Mouse (Mus musculus): ENCODE measurements around the gene Gja3.
"Not testable (repeated sequence)": the region's sequence is repeated elsewhere in the genome, so short reads cannot be mapped to it uniquely, and the experiment has no call there.

The Gja3 gene

DNA sequence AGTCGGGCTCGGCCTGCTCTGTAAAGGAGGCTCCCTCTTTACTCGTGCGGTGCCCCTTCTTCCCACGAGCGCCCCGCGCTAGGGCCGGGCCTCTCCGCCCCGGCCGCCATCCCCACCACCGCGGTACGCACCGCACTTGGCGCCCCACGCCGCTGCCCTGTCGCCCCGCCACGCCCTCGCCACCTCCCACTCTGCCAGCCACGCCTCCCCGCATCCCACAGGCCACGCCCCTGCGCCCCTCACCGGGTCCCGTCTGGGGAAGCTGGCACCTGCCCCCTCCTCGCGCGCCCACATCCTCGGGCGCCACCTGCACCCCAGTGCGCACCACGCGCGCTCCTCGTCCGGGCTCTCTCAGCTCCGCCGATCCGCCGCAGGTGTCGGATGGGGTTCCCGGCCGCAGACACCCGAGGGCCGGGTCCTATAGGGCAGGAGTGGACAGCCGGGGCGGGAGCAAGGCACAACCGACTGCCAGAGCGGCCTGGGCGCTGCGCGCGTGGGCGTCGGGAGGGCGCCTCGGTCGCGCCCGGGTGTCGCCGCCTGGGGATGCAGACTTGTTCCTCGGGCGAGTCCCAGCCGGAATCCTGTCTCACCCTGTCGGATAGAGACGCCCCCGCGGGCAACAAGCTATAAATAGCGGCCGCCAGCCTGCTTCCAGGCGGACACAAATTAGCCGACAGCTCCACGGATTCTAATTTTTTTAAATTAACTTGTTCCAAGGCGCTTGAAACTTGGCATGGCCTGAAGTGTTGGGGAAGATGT lies at the start of gene Gja3:
Gene Gja3, minus strand, starts transcription at position 538 of the 759 bp plus-strand sequence.
- CTCF ChIA-PET = no interaction called here

DNA sequence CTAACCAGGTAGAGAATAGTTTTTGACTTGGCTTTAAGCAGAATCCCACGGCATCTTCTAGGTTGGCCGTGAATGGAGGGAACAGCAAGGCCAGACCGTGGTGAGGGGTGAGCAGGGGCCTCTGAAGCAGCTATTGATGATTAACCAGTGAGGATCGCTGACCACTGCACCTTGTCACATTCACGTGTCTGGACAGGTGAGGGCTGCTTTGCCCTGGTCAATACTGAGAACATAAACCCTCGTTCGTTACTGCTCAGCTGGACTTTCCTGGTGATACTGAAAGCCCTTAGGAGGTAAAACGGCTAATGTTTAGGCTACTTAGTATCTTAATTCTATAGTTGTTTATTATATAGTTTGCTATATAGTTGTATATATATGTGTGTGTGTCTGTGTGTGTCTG lies 49.2 kb upstream of the Gja3 start:
- CTCF ChIA-PET = interaction anchor here (0.7 kb wide), 1 partner anchor 8 kb away, joined by 3 read pairs; the partner anchor contains the start of gene Gm4491

DNA sequence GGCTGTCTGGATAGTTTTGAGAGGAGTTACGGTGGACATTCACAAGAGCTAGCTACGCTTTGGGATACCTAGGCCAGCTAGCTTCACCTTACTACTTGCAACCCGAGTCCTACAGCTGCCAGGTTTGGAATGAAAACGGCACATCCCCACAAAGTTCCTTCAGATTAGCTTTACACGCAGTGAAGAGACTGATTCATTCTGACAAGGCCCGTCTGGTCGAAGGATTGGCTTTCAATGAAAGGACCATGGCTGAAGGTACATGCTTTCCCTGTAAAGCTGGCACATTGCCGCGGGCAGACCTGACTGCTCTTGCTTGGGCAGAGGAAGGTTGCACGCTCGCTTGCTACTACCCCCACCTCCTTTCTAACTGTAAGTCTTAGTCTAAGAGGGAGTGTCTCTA lies 47.8 kb upstream of the Gja3 start:
- CTCF ChIA-PET = interaction anchor here (0.5 kb wide), 1 partner anchor 352 kb away, joined by 3 read pairs; no protein-coding TSS in a partner anchor

DNA sequence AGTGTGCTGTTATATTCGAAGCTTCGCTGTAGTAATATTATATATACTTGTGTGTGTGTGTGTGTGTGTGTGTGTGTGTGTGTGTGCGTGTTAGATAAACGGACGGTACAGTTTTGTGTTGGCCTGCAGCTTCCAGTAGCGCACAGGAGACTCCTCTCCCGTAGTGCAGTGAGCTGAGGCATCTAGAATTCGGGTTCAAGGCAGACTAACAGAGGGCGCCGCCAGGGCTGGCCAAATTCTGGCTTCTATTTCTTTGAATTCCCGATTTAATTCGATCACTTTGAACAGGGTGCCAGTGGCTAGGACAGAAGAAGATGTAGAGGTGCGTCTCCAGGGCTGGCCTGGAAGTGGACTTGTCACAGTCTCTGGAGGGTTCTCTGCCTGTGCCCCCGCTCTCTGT lies 47.2 kb upstream of the Gja3 start:
- CTCF ChIA-PET = no interaction called here

DNA sequence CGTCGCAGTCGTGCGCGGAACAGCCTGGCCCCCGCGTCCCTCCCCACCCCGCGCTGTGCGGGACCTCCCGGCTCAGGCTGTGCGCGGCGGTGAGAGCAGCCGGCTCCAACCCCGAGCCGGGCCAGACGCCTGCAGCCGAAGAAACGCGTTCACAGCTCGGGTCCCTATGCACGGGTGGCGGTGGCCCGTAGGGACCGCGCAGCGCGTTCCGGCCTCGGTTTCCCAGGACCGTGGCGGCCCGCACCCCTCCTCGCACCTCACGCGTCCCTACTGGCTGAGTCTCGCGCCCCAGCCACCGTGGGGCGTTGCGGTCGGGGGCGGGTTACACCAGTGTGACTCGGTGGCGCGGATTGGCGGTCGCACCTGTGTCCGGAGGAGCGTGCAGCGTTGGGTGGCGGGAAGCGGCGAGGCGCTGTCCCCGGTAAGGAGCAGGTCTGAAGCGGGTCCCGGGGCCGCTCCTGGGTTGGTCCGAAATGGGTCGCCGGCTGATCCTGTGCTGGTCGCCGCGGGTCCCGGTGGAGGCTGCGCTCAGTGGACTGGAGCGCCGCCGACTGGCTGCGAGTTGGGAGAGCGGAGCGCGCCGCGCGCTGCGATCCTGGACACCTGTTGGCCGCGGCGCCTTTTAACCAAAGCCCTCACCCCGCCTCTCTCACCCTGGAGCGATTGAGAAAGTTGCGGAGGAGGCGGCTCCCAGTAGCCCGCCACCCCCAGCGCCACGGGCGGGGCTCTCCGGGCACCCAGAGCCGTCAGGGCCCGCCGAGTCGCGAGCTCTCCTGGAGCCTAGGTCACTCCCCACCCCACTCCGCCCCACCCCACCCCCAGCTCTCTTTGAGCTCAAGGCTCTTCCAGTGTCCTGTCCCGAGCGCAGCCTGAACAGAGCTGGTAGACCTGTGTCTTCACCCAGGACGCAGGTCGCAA lies 46.5 kb upstream of the Gja3 start, which contains the start of gene Gjb2:
Gene Gjb2, minus strand, starts transcription at position 597 of the 918 bp plus-strand sequence.
- CTCF ChIA-PET = no interaction called here

DNA sequence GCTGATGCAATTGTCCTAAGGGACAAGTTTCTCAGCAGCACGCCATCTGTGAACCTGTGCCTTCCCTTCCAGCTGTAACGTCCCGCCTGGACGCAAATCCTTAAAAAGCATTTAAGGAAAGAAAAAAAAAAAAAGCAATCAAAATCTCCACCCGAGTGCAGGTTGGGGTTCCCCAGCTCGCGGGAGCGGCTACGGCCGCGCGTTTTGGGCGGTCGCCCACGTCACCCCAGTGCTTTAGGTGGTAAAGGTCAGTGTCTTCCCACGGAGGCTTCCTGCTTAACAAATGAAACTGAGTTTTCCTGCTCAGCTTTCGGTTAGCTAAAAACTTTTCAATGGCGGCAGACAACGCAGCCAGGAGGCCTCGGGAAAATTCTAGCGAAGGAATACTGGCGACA lies 45.8 kb upstream of the Gja3 start:
- CTCF ChIA-PET = no interaction called here

DNA sequence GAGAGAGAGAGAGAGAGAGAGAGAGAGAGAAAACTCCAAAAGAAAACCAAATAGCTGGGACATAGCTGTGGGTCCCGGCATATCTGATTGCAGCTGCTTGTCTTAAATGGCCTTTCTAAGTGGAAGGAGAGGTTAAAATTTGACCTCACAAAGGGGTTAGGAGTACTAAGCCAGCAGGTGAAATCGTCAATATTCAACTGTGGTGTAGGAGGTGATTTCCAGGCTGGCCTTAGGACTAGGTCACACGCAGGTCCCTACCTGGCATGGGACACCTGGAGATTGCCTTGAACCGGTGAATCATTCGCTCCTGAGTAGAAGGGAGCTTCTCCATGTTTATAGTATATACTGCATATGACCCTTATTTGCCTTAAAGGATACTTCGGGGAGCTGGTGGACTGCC lies 45.2 kb upstream of the Gja3 start:
- CTCF ChIA-PET = no interaction called here

DNA sequence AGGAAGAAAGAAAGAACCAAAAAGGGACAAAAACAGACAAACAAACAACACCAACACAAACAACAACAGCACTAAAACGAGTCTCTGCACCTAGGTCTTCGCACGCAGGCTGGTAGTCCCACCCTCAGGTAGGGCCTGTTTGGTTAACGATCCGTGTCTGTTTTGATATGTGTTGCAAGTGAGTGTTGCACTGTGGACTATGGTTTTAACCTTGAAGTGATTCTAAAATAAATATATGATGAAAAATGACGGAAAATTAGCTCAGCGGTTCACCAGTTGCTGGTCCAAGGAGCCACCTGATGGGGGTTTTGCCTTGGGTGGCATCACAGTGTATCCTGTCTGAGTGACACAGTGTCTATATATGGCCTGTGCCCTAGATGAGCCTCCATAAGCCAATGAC lies 43.7 kb upstream of the Gja3 start:
- CTCF ChIA-PET = no interaction called here

DNA sequence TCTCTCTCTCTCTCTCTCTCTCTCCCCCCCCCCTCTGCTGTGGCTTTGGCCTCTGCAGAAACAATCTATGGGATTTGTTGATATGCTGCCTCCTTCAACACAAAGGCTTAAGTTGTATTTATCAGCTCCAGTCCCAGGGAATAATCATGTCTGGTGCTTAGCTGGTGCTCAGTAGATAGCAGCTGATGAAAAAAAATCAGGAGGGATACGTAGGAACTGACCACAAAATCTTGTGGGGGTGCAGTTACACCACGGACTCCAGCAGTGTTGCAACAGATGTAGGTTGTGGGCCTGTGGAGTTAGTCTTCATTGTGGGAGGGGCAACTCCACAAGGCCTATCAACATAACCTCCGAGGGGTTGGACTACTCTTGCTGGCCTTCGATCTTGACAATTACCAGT lies 38.0 kb upstream of the Gja3 start:
- CTCF ChIA-PET = no interaction called here

DNA sequence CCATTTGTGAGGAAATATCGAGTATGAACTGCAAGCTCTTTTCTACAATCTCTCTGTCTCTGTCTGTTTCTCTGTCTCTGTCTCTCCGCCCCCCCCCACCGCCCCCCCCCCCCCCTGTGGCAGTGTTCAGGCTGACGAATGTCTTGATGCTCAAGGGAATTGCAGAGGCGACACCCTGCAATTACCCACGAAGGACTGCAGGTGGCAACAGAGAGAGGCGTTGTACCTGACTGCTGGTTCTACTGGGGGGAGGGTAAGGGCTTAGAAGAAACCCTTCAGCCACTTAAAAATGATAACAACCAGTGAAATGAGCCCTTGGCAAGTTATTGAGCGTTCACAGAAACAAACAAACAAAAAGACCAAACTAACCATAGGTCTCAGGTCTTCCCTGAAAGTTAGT lies 35.1 kb upstream of the Gja3 start:
- CTCF ChIA-PET = no interaction called here

DNA sequence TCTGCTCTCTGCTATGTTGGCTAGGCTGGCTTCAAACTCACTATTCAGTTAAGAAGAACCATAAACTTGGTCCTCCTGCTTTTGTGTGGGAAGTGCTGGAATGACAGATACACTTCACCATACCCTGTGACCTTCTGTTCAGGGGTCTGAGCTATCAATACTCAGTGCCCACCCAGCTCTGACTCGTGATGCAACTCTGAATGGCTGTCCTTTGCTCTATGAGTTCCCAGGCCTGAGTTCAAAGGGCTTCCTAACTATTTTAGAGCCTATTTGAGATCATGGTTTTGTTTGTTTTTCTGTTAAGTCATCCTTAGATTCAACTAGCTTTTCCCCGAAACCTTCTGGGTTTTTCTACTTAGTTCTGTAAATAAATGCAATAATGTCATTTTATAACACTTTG lies 32.1 kb upstream of the Gja3 start:
- CTCF ChIA-PET = no interaction called here

DNA sequence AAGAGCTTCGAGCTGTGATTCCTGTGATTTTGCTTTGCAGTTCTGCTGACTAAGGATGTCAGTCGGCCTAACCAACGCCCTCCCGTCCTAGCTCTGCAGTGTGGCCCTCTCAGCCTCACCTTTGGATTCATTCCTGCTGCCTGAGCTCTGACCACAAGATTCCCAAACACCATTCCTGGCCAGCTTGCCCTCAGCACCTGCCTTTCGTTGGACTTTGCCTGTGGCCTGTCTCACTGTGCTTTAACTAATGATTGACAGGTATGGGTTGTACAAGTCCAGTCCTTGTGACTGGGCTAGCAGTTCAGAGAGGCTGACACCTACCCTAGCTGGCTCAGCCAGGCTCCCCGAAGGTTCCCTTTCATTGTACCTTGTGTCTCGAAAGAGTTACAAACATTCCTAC lies 31.2 kb upstream of the Gja3 start:
- CTCF ChIA-PET = no interaction called here

DNA sequence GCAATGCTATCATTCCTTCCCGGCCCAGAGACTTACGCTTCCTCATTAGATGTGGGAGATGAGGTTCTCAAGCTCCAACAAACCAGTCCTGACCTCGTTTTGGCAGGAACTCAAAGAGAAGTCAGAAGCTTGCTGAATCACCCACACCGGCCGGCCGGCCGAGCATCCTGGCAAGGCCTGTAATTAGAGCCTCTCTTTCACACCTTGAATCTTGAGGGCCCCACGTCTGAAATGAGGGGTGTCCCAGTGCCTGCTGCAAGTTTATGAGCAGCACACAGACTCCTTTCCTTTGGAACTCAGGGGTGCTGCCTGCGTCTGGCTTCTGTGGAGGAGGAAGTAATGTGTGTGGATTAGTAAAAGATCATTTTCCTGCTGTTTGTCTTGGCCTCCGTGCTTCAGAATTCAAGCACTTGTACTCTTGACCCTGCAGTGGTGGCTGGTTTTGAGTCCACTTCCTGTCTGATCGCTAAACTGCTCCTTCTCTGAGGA lies 26.3 kb upstream of the Gja3 start:
- CTCF ChIA-PET = no interaction called here

DNA sequence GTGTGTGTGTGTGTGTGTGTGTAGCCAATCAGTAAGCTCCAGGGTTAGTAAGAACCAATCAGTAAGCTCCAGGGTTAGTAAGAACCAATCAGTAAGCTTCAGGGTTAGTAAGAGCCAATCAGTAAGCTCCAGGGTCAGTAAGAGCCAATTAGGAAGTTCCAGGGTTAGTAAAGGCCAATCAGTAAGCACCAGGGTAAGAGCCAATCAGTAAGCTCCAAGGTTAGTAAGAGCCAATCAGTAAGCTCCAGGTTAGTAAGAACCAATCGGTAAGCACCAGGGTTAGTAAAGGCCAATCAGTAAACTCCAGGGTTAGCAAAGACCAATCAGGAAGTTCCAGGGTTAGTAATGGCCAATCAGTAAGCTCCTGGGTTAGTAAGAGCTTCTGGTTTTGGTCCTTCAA lies 25.0 kb upstream of the Gja3 start:
- CTCF ChIA-PET = no interaction called here

DNA sequence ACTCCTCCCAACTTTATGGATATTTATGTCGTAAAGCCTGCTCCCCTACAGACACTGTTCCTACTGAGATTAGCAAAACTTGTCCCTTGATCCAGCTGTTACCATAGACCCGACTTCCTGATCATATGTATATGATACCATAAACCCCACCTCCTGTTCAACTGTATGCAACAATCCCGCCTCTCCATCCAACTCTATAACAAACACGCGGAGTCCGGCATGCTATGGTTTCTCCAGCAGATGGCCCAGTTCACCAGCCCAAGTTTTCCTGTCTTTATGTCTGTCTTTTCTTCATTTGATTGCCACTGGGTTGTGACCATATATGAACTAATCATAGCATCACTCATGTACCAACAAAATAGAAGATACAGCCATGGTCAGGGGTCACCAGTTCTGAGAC lies 17.6 kb upstream of the Gja3 start:
- CTCF ChIA-PET = no interaction called here

DNA sequence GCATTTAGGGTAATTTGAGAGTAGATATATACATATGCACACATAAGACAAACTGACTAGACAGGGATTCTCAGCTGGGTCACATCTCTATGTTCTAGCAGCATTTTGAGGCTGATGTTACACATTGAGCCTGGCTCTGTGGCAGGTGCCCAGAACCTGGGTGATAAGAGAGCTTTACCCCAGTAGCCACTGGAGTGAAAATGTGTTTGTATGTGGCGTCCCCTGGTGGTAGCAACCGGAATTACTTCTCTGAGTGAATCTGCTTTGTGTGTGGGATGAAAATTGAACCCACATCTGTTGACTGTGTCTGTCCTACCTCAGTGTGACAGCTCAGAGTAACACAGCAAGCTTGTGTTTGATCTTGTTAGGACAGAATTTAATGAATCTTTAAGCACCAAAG lies 12.0 kb upstream of the Gja3 start:
- CTCF ChIA-PET = not testable (repeated sequence)

DNA sequence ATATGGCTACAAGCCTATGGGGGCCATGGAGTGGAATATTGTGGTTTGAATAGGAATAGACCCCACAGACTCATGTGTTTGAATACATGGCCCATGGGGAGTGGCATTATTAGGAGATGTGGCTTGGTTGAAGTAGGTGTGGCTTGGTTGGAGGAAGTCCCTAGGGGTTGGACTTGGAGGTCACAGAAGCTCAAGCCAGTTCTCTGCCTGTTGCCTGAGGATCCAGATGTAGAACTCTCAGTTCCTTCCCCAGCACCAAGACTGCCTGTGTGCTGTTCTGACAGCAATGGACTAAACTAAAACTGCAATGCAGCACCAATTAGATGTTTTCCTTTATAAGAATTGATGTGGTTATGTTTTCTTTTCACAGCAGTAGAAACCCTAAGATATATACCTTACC lies 8.2 kb upstream of the Gja3 start:
- CTCF ChIA-PET = no interaction called here

DNA sequence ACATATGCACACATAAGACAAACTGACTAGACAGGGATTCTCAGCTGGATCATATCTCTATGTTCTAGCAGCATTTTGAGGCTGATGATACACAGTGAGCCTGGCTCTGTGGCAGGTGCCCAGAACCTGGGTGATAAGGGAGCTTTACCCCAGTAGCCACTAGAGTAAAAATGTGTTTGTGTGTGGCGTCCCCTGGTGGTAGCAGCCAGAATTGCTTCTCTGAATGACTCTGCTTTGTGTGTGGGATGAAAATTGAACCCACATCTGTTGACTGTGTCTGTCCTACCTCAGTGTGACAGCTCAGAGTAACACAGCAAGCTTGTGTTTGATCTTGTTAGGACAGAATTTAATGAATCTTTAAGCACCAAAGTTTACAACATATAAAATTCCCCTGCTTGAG lies 2.2 kb upstream of the Gja3 start:
- CTCF ChIA-PET = not testable (repeated sequence)

DNA sequence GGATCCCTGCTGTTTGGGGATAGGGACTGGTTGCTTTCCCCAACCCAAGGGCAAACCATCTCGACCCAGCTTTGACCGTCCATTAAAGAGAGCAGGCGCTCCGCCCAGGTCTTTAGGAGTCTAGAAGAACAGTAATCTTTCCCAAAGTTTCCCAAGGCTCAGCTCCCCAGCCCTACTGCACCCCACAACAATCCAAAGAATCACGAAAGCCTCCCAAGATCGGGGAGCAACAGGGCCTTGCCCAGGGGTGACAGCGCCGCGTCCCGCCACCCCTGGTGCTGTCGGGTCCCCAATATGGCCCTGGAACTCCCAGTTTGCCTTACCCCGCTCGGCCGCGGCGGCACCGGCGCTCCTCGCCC lies 717 bp downstream of the Gja3 start:
- CTCF ChIA-PET = no interaction called here

DNA sequence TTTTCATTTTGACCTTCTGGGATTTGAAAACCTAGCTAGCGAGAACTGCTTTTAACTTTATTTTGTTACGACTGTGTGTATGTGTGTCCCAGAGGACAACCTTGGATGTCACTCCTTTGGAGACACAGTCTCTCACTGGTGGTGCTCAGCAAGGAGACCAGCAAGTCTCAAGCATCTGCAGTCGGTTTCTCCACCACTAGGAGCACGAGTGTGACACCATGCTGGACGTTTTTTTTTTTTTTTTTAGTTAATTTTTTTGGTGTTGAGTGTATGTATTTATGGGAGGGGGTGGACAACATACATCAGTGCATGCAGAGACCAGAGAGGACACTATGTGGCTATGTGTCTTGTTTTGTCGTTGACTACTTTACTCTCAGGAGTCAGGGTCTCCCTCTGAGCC lies 5.2 kb downstream of the Gja3 start:
- CTCF ChIA-PET = no interaction called here

DNA sequence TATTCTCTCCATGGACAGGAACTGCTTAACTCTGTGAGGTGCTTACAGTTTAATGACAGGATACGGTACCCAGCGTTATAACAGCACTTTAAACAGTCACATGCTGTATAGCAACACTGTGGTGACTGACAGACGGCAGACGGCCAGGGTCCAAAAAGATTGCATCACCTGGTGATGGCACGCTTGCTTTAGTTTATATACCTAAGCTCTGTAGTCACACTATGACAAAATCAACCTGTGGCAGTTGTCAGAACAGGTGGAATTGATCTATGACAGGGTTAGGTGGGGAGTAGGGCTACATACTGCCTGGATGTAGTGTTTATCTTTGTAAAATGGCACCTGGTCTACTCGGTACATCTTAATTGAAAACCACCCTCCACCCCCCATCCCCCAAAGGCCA lies 14.0 kb downstream of the Gja3 start:
- CTCF ChIA-PET = no interaction called here

DNA sequence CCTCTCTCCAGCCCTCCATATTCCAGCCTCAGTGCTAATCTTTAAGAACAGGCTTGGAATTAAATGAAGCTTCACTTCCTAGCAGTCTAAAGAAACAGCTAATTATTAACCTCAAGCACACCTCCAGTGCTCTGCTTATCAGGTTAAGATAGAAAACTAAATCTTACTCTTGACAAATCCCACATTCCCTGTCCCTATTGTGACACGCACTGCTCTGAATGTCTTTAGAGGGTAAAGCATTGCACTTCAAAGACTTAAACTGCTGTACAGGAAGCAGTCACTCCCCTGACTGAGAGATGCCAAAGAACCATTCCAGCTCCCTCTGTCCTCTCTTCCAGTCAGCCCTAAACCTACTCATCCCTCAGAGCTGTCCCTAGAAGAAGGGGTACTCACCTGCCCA lies 16.5 kb downstream of the Gja3 start:
- CTCF ChIA-PET = no interaction called here

DNA sequence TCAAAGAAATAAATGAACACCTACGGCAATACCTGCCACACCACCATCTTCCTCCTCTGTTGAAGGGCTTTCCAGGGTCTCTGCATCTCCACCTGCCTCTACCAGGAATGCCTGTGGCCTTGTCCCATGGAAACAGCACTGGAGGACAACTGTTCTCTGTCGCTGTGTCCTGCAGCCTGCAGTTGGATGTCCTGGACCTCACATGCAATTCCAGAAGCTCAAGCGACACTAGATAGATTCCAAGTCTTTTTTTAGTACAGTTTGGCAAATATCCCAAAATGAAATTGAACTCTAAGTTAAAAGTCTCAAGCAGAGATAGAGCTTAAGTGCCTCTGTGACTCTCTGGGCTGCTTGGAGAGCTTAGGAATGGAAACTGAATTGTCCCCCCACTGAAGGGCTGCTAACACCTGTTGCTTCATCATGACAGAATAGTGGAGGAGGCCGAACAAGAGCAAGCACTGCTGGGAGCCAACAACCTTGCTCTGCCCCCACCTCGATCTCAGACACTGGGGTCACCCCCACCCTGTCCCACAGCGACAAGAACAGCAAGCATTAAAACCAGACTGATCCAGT lies 22.9 kb downstream of the Gja3 start:
- CTCF ChIA-PET = no interaction called here
